Mouse (Mus musculus) lung, embryonic 14.5 days (tissue): ENCODE measurements around the gene Esr1. TPM values are rescaled to one million over a fixed set of nuclear protein-coding genes. Genes with fewer than 3 reads are reported as not detected.

ENCODE experiments used
- ATAC-seq: fragments of 200-750 bp; cut with Nextera tagmentation; 2 replicates; pipeline ENCODE4 v1.8.0; 2017; ENCODE audit warnings: mild to moderate bottlenecking, moderate TSS enrichment, moderate library complexity; ENCODE audit not compliant: insufficient read depth
- DNase-seq: peaks from one replicate; pipeline ENCODE4 v3.0.0-alpha.2; 2015
- H3K27ac ChIP-seq: fragments of 300-500 bp; sonication (generic); 2 replicates; pipeline ENCODE4 v1.5.1; 2014; ENCODE audit warnings: low read depth, mild to moderate bottlenecking, moderate library complexity
- H3K27me3 ChIP-seq: fragments of 300-500 bp; sonication (generic); 2 replicates; pipeline ENCODE4 v1.6.1; 2014; ENCODE audit warnings: low read length, control low read depth; ENCODE audit not compliant: insufficient read depth
- H3K36me3 ChIP-seq: fragments of 300-500 bp; sonication (generic); 2 replicates; pipeline ENCODE4 v1.6.1; 2014; ENCODE audit warnings: control low read depth; ENCODE audit not compliant: insufficient read depth
- H3K4me1 ChIP-seq: fragments of 300-500 bp; sonication (generic); 2 replicates; pipeline ENCODE4 v1.6.1; 2014; ENCODE audit warnings: antibody characterized with exemption, control low read depth; ENCODE audit not compliant: insufficient read depth
- H3K4me2 ChIP-seq: fragments of 300-500 bp; sonication (generic); 2 replicates; pipeline ENCODE4 v1.6.1; 2014; ENCODE audit warnings: mild to moderate bottlenecking
- H3K4me3 ChIP-seq: fragments of 300-500 bp; sonication (generic); 2 replicates; pipeline ENCODE4 v1.5.1; 2014; ENCODE audit warnings: low read depth, low read length
- H3K9ac ChIP-seq: fragments of 300-500 bp; sonication (generic); 2 replicates; pipeline ENCODE4 v1.6.1; 2014
- H3K9me3 ChIP-seq: fragments of 300-500 bp; sonication (generic); 2 replicates; pipeline ENCODE4 v1.6.1; 2016; ENCODE audit warnings: low read depth, low read length, control low read depth
- CTCF ChIP-seq: IDR thresholded peaks from 2 replicates; pipeline ENCODE4 v1.5.1; 2016; ENCODE audit warnings: antibody characterized with exemption, low read depth
- WGBS: fragments of 180-500 bp; shearing (Covaris S2); extraction: QIAGEN DNeasy Blood & Tissue Kit; methylation state at CpG from one replicate; pipeline ENCODE4 v1.1.7; 2014; 5-methylcytosine and 5-hydroxymethylcytosine counted together
- polyA plus RNA-seq: library from polyadenylated mRNA; unstranded; fragments of >200 nt; fragmentation: Nextera tagmentation; extraction: Ambion mirVana; gene quantifications from 2 replicates; pipeline ENCODE4 v1.2.1, GENCODE M21; 2014

Gene Esr1
- polyA plus RNA-seq, 1 experiment from 2014 or later: 0.05 TPM

- no peak overlapping the region for H3K4me2 ChIP-seq
- H3K36me3 ChIP-seq: no peaks in the 10 kb centered on the region
- DNase-seq (no peak), ATAC-seq (no peak)
- 85% methylated on average over 4 of the region's 4 CpGs for WGBS
- no peaks in the 10 kb centered on the region for H3K27me3 ChIP-seq
- no peak overlapping the region for H3K9ac ChIP-seq
- H3K27ac ChIP-seq: no peak overlapping the region
- no peaks in the 10 kb centered on the region for H3K4me1 ChIP-seq
- no peaks in the 10 kb centered on the region for H3K9me3 ChIP-seq
- no peak for TF ChIP-seq CTCF
- no peak overlapping the region for H3K4me3 ChIP-seq
Observed at GRCm38 (mm10) chr10:4838099-4838498, 226.7 kb downstream of the Esr1 start.

- TF ChIP-seq CTCF: no peak
- H3K27ac ChIP-seq: no peak overlapping the region
- ATAC-seq (no peak), DNase-seq (no peak)
- H3K36me3 ChIP-seq: no peaks in the 10 kb centered on the region
- H3K9ac ChIP-seq: no peak overlapping the region
- no peaks in the 10 kb centered on the region for H3K4me1 ChIP-seq
- H3K4me2 ChIP-seq: no peak overlapping the region
- H3K9me3 ChIP-seq: no peaks in the 10 kb centered on the region
- H3K4me3 ChIP-seq: no peak overlapping the region
- no peaks in the 10 kb centered on the region for H3K27me3 ChIP-seq
Observed at GRCm38 (mm10) chr10:4841039-4841438, 229.6 kb downstream of the Esr1 start.

GRCm38 (mm10) chr10:4847523-4847922 is 236.1 kb downstream of the Esr1 start:
- Histone ChIP-seq H3K27ac (no peak overlapping the region), H3K9me3 (no peaks in the 10 kb centered on the region), H3K9ac (no peak overlapping the region), H3K4me2 (no peak overlapping the region), H3K4me3 (no peak overlapping the region), H3K27me3 (no peaks in the 10 kb centered on the region), H3K36me3 (no peaks in the 10 kb centered on the region), H3K4me1 (no peaks in the 10 kb centered on the region)
- ATAC-seq: no peak
- TF ChIP-seq CTCF: no peak
- 77% methylated on average over 2 of the region's 2 CpGs for WGBS
- DNase-seq: no peak

- WGBS: 75% methylated on average over 3 of the region's 3 CpGs
- Histone ChIP-seq H3K4me1 (no peaks in the 10 kb centered on the region), H3K4me3 (no peak overlapping the region), H3K27ac (no peak overlapping the region), H3K4me2 (no peak overlapping the region), H3K9me3 (no peaks in the 10 kb centered on the region), H3K27me3 (no peaks in the 10 kb centered on the region), H3K9ac (no peak overlapping the region), H3K36me3 (no peaks in the 10 kb centered on the region)
- no peak for DNase-seq
- ATAC-seq: no peak
- no peak for TF ChIP-seq CTCF
Observed at GRCm38 (mm10) chr10:4849881-4850280, 238.5 kb downstream of the Esr1 start.

- Histone ChIP-seq H3K4me1 (no peaks in the 10 kb centered on the region), H3K9ac (no peak overlapping the region), H3K4me2 (no peak overlapping the region), H3K36me3 (no peaks in the 10 kb centered on the region), H3K4me3 (no peak overlapping the region), H3K27me3 (no peaks in the 10 kb centered on the region), H3K27ac (no peak overlapping the region), H3K9me3 (no peaks in the 10 kb centered on the region)
- DNase-seq (no peak), ATAC-seq (no peak)
- WGBS: 77% methylated on average over 8 of the region's 8 CpGs
- no peak for TF ChIP-seq CTCF
Observed at GRCm38 (mm10) chr10:4875076-4875737, 263.8 kb downstream of the Esr1 start.

- DNase-seq: no peak
- no peak overlapping the region for H3K4me2 ChIP-seq
Observed at GRCm38 (mm10) chr10:4881391-4881790, 270.0 kb downstream of the Esr1 start.

GRCm38 (mm10) chr10:4885506-4885905 is 274.1 kb downstream of the Esr1 start:
- Histone ChIP-seq H3K9ac (no peak overlapping the region), H3K27ac (no peak overlapping the region), H3K27me3 (no peaks in the 10 kb centered on the region), H3K36me3 (no peaks in the 10 kb centered on the region), H3K4me3 (no peak overlapping the region), H3K4me1 (no peaks in the 10 kb centered on the region), H3K9me3 (no peaks in the 10 kb centered on the region), H3K4me2 (no peak overlapping the region)
- no peak for ATAC-seq
- no peak for TF ChIP-seq CTCF
- 35% methylated on average over 3 of the region's 3 CpGs for WGBS
- DNase-seq: peak; percentile 32

More at GRCm38 (mm10) chr10:4881391-4881790, 270.0 kb downstream of the Esr1 start:
- H3K9ac ChIP-seq: no peak overlapping the region
- no peak overlapping the region for H3K27ac ChIP-seq
- H3K27me3 ChIP-seq: no peaks in the 10 kb centered on the region
- no peaks in the 10 kb centered on the region for H3K9me3 ChIP-seq
- no peak for TF ChIP-seq CTCF
- no peaks in the 10 kb centered on the region for H3K36me3 ChIP-seq
- H3K4me1 ChIP-seq: no peaks in the 10 kb centered on the region
- no peak overlapping the region for H3K4me3 ChIP-seq
- ATAC-seq: no peak
- 69% methylated on average over 1 of the region's 1 CpGs for WGBS
